Mouse (Mus musculus) gastrocnemius, postnatal 14 days (tissue): ENCODE data around the gene Ache. TPM values are rescaled to one million over a fixed set of nuclear protein-coding genes. Genes with fewer than 3 reads are reported as not detected.

Experiments used
- DNase-seq: peaks from one replicate; pipeline ENCODE4 v3.0.0; 2021; ENCODE audit warnings: mixed read lengths
- intact Hi-C: fragments of 180-260 bp; cut with DNase I; formaldehyde crosslinking; loops from one replicate; pipeline ENCODE4 v1.15.1; 2025; ENCODE audit warnings: low total_unique reads
- total RNA-seq, 2 experiments: library from RNA; stranded (reverse); gene quantifications; 2 replicates each; pipeline ENCODE4 v1.2.3; 2021

Gene Ache
- total RNA-seq, 2 experiments from 2014 or later, result 48.8 to 59.8 TPM

DNA sequence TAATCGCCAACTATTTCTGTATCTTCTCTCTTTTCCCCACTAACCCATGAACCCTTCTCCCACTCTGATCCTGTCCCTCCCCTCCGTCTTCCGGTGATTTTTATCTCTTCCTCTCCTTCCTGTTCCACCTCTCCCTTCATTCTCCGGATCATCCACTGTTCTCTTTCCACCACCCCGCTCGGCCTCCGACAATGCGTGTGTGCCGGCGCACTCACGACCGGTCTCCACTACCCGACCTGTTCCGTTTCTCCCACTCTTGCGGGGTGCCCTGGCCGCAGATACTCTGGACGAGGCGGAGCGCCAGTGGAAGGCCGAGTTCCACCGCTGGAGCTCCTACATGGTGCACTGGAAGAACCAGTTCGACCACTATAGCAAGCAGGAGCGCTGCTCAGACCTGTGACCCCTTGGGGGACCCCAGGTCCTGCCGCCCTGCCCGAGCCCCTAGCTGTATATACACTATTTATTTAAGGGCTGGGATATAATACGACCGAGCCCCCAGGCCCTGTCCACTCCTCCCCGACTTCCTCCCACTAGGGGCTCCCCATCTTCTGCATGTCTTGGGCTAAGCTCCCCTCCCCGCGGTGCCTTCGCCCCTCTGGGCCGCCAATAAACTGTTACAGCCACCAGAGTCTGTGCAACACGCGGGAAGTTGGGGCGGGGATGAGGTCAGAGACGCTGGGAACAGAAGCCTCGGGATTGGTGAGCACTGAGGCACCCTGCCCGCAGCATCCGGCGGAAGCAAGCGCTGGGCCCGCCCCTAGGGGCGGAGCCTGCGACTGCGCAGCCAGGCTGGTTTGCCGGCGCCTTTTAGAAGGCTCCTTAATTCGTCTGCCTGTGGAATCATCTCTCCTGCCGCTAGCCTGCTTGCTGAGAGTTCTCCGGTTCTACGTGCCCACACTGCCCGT lies 6.8 kb downstream of the Ache start, which contains the start of gene Ufsp1:
TSS of gene Ufsp1 (plus strand) at position 791 of the 905 bp plus-strand sequence.
- intact Hi-C loops, result no loop called here

DNA sequence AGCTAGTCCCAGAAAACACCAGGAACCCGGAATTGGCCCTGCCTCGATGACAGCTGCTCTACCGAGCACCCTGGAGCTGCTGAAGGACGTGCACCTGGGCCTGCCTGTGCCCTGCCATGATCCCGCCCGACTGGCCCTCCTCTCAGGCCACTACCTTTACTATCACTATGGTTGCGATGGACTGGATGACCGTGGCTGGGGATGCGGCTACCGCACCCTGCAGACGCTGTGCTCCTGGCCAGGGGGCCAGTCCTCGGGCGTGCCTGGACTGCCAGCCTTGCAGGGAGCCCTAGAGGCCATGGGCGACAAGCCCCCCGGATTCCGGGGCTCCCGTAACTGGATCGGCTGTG lies 7.4 kb downstream of the Ache start:
- intact Hi-C loops, result no loop called here
- DNase-seq, result no peak

More for the DNA sequence above, 6.8 kb downstream of the Ache start, which contains the start of gene Ufsp1:
- peak; percentile 96 for DNase-seq

DNA sequence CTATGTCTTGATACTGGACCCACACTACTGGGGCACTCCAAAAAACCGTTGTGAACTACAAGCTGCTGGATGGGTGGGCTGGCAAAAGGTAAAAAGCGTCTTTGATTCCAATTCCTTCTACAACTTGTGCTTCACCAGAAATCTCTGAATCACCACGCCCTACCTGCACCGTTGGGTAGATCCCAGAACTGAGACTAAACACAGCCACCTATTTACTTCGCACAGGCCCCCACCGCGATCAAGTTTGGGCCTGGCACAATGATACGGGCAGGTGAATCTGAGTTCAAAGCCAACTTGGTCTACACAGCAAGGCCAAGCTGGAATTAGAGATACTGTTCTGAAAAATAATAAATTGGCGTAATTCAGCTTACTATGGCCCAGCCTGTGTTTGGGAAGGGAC lies 8.0 kb downstream of the Ache start:
- DNase-seq, result no peak
- intact Hi-C loops, result no loop called here

DNA sequence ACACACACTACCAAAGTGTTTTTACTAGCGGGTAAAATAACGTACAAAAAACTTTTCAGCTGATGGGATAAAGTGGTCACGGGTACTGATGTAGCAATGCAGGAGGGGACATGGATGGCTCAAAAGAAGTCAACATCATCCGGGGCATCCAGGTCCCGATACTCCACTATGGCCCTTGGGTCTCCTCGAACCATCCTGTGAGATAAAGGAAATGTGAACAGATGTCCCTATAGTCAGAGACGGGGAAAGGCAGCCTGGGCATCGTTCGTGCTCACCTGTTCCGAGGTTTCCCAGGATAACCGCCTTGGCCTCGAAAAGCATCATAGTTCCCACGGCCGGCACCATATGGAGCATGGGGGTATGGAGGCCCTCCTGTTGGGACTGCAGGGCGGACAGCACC lies 8.4 kb downstream of the Ache start:
- intact Hi-C loops, result no loop called here
- no peak for DNase-seq

DNA sequence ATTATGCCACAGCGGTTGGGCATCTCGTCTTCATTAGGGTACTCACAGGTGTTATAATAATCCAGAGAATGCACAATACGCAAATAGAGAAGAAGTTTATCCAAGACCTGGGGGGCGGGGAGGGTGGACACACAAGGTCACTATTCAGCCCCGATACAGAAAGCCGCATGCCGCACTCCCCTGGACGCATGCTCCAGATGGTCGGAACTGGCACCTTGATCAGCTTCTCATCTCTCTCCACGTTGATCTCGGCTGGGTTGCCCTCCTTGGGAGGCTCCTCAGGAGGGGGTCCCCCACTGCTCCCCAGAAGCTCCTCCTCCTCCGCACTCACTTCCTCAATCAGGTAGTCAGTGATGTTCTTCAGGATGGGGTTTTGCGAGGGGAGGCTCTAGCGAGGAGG lies 9.8 kb downstream of the Ache start:
- intact Hi-C loops, result no loop called here

DNA sequence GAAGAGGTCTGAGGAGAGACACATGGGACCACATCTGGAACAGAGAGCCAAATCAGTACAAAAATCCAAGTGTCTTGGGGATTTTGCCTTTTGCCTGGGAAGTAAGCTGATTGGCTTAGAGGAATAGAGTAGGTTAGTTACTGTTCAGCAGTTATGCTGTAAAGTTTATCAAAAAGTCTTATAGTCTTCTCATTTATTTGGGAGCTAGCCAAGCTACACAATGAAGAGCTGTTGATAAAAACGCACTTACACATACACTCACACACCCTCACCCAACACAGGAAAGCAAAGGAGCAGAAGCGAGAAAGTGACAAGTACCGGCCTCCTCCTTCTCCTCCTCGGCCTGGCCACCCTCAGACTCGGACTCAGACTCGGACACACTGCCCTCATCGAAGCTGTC lies 11.9 kb downstream of the Ache start:
- intact Hi-C loops, result no loop called here
- no peak for DNase-seq

More for the DNA sequence above, 9.8 kb downstream of the Ache start:
- DNase-seq, result no peak

DNA sequence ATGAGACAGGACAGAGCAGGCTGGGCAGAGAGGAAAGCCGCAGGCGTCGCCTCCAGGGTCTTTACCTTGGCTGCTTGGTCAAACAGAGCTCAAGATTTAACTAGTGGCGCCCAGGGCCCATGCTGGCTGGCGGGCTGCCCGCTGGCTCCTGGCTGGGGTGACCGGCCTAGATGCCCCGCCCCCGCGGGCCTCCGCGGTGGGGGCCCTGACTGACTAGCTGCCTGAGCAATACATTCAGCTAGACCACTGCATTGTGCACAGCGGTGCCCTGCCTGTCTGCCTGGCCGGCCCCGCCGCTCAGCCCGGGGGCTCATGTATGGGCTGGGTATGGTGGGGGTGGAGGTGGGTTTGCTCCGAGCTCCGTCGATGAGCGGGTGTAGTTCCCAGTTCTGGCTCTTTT lies 13.9 kb downstream of the Ache start:
- intact Hi-C loops, result no loop called here

DNA sequence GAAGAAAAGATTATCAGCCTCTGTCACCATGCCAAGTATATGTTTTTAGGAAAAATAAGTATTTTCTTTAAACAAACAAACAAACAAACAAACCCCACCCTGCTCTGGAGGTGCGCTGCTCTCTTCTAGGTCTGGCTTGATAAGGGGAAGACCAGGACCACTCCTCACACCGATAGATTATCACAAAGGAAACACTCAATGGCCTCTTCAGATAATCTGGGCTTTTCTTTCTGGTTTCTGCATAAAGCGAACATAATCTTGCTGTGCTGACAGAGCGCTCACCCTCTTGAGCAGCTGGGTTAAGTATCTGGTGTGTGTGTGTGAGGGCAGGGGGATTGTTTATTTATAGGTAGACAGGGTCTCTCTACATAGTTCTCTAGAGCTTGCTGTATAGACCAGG lies 16.3 kb downstream of the Ache start:
- intact Hi-C loops, result no loop called here

More for the DNA sequence above, 13.9 kb downstream of the Ache start:
- no peak for DNase-seq

DNA sequence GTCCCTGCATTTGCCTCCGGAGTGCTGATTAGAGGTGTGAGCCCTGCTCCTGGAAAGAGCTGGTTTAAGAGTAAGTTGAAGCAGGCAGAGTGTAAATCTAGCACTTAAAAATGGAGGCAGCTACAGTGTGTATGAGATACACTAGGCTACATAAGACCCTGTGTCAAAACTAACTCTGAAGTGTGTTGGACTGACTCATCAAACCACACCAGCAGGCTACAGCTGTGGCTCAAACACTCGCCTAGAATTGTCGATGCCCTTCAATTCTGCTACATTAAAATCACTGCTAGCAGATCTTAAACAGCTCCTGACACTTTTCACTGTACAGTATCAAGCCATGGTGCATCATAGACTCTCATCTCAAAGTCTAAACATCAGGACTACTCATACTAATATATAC lies 16.8 kb downstream of the Ache start:
- no peak for DNase-seq
- intact Hi-C loops, result no loop called here

More for the DNA sequence above, 16.3 kb downstream of the Ache start:
- DNase-seq, result no peak

DNA sequence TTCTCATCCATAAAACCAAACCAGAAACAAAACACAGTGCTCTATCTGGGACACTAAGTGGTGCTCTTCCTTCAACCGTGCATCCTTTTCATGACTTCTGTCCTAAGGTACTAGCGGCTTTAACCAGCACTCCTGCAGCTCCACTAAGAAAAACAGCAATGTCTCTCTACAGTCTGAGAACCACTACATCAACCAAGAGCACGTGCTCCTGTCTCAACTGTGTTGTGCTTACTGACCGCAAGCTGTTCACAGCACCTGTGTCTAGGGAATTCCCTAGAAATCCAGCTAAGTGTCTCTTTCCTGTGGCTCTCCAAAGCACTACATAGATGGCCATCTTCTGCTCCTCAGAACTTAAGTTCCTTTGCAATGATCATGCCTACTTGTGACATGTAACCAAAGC lies 17.5 kb downstream of the Ache start:
- DNase-seq, result no peak
- intact Hi-C loops, result no loop called here

DNA sequence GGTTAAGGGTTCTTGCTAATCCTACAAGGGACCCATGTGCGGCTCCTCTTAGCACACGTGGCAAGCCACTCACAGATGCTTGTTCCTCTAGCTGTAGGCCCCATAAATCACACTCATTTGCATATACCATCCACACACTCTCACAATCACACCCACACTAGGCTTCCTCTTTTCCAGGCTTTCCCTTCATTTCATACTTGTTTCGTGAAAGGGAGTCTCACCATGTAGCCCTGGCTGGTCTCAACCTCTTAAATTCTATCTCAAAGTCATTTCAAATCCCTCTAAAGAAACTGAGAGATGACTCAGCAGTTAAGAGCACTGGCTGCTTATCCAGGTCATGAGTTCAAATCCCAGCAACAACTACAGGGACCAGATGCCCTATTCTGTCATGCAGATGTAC lies 18.5 kb downstream of the Ache start:
- intact Hi-C loops, result no loop called here

DNA sequence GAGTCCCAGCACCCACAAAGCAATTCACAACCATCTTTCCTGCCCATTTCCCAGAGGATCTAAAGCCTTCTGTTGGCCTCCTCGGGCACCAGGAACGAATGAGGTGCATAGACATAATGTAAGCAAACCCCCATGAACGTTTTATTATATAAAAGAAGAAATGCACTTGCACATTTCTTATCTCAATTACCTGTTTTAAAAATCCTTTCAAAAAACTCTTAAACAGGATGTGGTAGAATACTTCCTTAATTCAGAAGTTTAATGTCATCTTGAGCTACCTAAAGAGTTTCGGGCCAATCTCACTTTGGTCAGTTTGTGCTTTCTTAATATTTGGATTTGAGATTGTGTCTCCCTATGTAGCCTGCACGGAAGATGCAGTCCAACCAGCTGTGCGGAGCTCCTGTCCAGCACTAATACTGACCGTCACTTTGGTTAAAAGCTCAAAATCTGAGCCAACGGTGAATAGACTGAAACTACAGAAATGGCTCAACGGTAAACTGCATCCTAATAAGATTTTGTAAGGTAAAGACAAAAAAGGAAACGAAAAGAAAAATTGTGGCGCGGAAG lies 19.2 kb downstream of the Ache start:
- intact Hi-C loops, result no loop called here

More for the DNA sequence above, 18.5 kb downstream of the Ache start:
- DNase-seq, result no peak

DNA sequence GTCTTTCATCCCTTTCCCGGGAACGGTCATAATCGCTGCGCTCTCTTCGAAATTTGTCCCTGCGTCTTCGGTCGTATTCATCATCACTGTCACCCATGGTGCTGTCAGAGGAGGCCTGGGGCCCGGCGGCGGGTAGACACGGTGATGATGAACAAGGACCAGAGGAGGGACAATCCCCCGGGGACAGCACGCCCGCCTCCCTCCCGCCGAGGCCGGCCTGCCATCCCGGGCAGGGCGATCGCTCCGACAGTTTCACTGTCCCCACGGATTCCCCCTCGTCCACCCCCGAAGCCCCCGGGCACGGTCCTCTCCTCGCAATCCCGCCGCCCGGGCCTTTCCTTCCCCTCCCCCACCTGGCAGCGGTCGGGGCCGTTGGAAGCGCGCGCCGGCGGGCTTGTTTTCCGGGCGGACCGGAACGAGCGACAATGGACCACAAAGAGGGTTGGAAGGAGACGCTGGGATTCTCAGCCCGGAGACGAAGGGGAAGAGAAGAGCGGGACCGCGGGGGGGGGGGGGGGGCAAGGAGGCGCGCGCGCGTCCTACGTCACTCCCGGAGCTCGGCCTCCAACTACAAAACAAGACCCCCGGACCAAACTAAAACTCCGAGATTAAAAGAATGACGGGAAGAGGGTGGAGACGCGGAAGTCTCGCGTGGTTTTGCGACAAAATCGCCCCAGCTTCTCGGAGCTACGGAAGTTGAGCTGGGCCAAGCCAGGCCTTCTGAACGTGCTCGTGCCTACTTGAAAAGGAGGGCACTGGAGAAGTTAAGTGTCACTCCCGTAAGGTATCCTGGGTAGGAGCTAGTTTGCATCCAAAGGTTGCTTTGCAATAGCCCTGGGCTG lies 20.0 kb downstream of the Ache start, which contains the start of gene Srrt:
TSS of gene Srrt (minus strand) at position 604 of the 842 bp plus-strand sequence.
- intact Hi-C loops, result no loop called here
- peak; percentile 91 for DNase-seq

More for the DNA sequence above, 19.2 kb downstream of the Ache start:
- no peak for DNase-seq

DNA sequence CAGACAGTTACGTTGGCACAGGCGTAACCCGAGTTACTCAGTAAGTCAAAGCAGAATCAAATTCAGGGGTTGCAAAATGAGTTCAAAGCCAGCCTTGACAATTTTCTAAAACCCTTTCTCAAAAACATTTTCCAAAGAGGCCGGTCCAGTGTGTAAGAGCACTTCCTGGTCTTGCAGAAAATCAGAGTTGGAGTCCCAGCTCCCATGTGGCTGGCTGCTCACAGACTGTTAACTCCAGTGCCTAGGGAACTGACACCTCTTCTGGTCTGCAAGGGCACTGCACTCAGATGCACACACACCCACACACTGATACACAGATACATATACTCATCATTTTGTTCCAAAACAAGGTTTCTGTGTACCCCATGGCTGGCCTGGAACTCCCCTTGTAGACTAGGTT lies 21.0 kb downstream of the Ache start:
- intact Hi-C loops, result no loop called here
- no peak for DNase-seq

DNA sequence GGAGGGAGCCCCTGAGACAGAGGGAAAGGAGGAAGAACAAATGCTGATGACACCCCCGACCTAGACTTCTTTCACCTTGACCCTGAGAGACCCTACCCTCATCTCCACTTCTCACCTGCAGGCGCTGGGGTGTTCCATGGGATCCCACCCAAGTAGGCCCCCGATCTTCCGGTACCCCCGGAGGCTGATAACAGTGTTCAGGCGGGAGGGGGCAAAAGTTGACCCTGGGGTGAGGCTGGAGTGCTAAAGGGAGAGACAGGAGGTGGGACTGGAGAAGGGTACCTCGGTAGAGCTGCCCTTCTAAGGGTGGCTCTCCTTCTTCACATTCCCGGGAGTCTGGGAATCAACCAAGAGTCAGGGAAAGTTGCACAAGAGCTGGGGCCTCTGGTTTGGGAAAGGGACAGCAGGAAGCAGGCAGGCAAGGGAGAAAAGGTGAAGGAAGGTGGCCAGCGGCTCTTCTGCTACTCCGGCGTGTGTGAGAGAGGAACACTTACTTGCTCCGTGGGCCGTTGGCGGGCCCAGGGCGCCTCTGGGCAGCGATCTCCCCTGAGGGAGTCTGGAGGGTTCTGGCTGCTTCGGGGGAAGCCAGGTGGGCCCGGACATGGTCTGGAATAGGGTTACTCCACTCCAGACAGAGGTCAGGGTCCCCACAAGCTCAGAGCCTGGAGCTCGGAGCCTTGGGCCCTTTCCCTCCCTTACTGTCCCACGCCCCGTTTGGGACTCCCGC lies 26.3 kb downstream of the Ache start:
- intact Hi-C loops, result no loop called here
- no peak for DNase-seq

DNA sequence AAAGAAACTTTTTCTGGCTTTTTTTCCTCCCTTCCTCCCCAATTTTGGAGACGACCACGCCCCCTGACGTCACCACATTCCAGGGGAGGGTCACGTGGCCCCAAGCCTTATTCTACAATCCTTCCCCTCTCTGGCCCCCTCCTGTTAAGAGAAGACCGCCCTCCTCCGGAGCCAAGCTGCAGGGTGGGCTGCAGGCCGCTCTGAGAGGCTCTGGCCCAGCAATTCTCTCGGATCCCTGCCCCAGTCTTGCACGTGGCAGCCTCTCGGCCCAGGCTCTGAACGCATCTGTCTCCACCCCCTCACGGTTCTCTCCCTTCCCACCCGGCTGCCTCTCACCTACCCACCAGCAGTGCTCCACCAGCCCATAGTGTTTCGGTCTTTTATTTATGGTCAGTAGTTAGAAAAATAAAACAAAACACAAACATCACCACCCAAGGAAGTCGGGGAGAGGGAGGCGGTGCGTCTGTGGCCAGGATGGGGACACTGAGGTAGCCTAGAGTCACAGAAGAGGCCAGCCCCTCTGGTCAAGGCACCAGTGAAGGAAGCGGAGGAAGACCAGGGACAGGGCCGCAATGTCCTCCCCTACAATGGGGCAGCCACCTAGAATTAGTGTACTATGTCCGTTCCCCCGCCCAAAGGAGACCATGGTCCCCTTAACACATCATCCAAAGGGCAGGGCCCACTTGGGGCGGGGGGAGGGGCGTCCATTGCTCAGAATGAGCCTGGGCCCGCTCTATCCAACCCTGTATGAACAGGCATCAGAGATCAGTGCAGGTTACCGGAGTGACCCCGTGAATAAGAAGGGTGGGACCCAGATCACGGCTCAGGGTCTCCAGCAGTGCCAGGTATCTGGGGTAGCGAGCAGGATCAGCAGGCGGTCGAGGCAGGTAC lies 27.1 kb downstream of the Ache start, which contains the start of gene Trip6:
TSS of gene Trip6 (minus strand) at position 212 of the 891 bp plus-strand sequence.
- DNase-seq, result peak; percentile 92
- intact Hi-C loops, result no loop called here

DNA sequence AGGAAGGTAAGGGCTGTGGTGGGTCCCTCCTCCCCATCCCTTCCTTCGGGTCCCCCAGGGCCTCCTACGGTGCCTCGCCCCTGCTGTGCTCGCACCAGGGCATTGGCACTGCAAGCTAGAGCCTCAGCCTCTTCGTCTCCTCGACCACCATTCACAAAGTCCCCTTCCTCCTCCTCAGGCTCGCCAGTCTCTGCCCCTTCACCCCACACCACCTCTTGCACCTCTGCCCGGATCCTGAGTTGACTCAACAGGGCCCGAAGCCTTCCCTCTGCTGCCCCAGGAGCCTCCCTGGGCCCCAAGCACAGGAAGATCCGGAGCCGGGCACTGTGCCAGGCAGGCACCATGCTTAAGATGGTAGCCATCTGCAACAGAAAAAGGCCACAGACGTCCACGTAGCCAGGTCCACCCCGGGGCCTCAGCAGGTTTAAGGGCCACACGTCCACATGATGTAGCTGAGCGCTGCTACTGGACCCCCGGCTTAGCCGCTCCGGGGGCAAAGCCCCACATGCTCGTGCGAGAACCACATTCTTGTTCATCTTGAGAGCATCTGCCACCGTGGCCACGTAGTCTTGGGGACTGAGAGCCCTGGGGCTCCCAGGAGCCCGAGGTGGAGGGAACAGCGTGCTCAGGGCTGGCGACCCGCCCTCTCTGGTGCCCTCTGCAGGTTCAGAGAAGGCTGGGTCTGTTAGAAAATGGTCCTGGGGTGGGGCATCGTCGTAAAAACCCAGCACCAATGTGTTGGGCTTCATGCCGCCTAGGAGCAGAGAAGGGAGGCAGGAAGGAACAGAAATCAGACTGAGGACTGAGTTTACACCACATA lies 28.0 kb downstream of the Ache start:
- DNase-seq, result peak; percentile 55
- intact Hi-C loops, result no loop called here
